Mouse (Mus musculus) adrenal gland, postnatal 4 days (tissue): ENCODE results near the gene Pwwp2a. TPM values are rescaled to one million over a fixed set of nuclear protein-coding genes. Genes with fewer than 3 reads are reported as not detected.
A peak's percentile ranks its signal among the peaks of the same experiment; 100 is the strongest.

Source experiments
- DNase-seq, 2 experiments: peaks; one replicate each; pipeline ENCODE4 v3.0.0; 2021 to 2022; ENCODE audit warnings: low spot score in 2 of 2, mixed read lengths in 2 of 2
- long read RNA-seq, 2 experiments: library from polyadenylated mRNA; stranded (forward); transcript quantifications; one replicate each; pipeline ENCODE4 v2.0.0; 2021
- total RNA-seq, 2 experiments: library from RNA; stranded (reverse); gene quantifications; 2 replicates each; pipeline ENCODE4 v1.2.3; 2021

Pwwp2a gene
- total RNA-seq = 10 to 100 TPM; 51.0 to 53.4 TPM
- long read RNA-seq, experiment 1, partial matches to known transcripts = 1 of 15 reads
- long read RNA-seq, experiment 1, other reads (novel, unspliced or antisense) = 9 of 15 reads
- long read RNA-seq, experiment 2, transcript Pwwp2a-201 (2 exons, 3,277 nt) = major isoform, 8 of 32 reads
- long read RNA-seq, experiment 2, partial matches to known transcripts = 3 of 32 reads
- long read RNA-seq, experiment 2, other reads (novel, unspliced or antisense) = 19 of 32 reads

GRCm38 (mm10) chr11:43681472-43682414 lies at the start of gene Pwwp2a:
TSS of gene Pwwp2a (plus strand) at chr11:43681998.
- DNase-seq = peak; percentile 96 to 97

- DNase-seq = no peak
Observed at GRCm38 (mm10) chr11:43632566-43632965, 49.2 kb upstream of the Pwwp2a start.

GRCm38 (mm10) chr11:43633165-43633564 lies 48.6 kb upstream of the Pwwp2a start:
- DNase-seq = no peak

- DNase-seq = peak in 1 of 2 experiments; percentile 36
Observed at GRCm38 (mm10) chr11:43633658-43634401, 48.0 kb upstream of the Pwwp2a start.

- no peak for DNase-seq
Observed at GRCm38 (mm10) chr11:43636761-43637160, 45.0 kb upstream of the Pwwp2a start.

- no peak for DNase-seq
Observed at GRCm38 (mm10) chr11:43638486-43638885, 43.3 kb upstream of the Pwwp2a start.

GRCm38 (mm10) chr11:43643180-43643591 lies 38.6 kb upstream of the Pwwp2a start:
- DNase-seq = peak; percentile 77 to 82

- no peak for DNase-seq
Observed at GRCm38 (mm10) chr11:43645286-43645685, 36.5 kb upstream of the Pwwp2a start.

- no peak for DNase-seq
Observed at GRCm38 (mm10) chr11:43653051-43653475, 28.7 kb upstream of the Pwwp2a start.

GRCm38 (mm10) chr11:43656464-43656863 lies 25.3 kb upstream of the Pwwp2a start:
- DNase-seq = no peak

GRCm38 (mm10) chr11:43658010-43658409 lies 23.8 kb upstream of the Pwwp2a start:
- no peak for DNase-seq

- DNase-seq = peak in 1 of 2 experiments; percentile 18
Observed at GRCm38 (mm10) chr11:43667038-43667745, 14.6 kb upstream of the Pwwp2a start.

GRCm38 (mm10) chr11:43682415-43683217 lies 818 bp downstream of the Pwwp2a start:
- DNase-seq = peak in 1 of 2 experiments; percentile 12

- DNase-seq = no peak
Observed at GRCm38 (mm10) chr11:43688850-43689249, 7.1 kb downstream of the Pwwp2a start.

- DNase-seq = no peak
Observed at GRCm38 (mm10) chr11:43696623-43697022, 14.8 kb downstream of the Pwwp2a start.

GRCm38 (mm10) chr11:43698621-43699020 lies 16.8 kb downstream of the Pwwp2a start:
- DNase-seq = no peak

GRCm38 (mm10) chr11:43700291-43700690 lies 18.5 kb downstream of the Pwwp2a start:
- no peak for DNase-seq

GRCm38 (mm10) chr11:43703552-43703951 lies 21.8 kb downstream of the Pwwp2a start:
- no peak for DNase-seq

- DNase-seq = no peak
Observed at GRCm38 (mm10) chr11:43705751-43706150, 24.0 kb downstream of the Pwwp2a start.

GRCm38 (mm10) chr11:43708409-43708808 lies 26.6 kb downstream of the Pwwp2a start:
- DNase-seq = no peak
